Mouse (Mus musculus): Measurements from ENCODE around the gene Gnai2. TPM values are rescaled to one million over a fixed set of nuclear protein-coding genes. Genes with fewer than 3 reads are reported as not detected.

The Gnai2 gene
- total RNA-seq, 2 experiments from 2014 or later = 221 to 245 TPM

- no peak for DNase-seq
Observed at GRCm38 (mm10) chr9:107611456-107612190, 23.5 kb downstream of the Gnai2 start.

- DNase-seq = no peak
Observed at GRCm38 (mm10) chr9:107609433-107609830, 25.7 kb downstream of the Gnai2 start.

- DNase-seq = peak in 1 of 2 experiments; percentile 55
Observed at GRCm38 (mm10) chr9:107608741-107609432, 26.3 kb downstream of the Gnai2 start, which contains the start of gene Sema3b. Gene Sema3b (minus strand): TSS chr9:107609229.

GRCm38 (mm10) chr9:107607653-107608245, 27.4 kb downstream of the Gnai2 start:
- DNase-seq = no peak

- DNase-seq = no peak
Observed at GRCm38 (mm10) chr9:107607036-107607435, 28.1 kb downstream of the Gnai2 start.

- DNase-seq = no peak
Observed at GRCm38 (mm10) chr9:107606591-107606990, 28.6 kb downstream of the Gnai2 start.

- DNase-seq = peak; percentile 61 to 65
Observed at GRCm38 (mm10) chr9:107605041-107605661, 30.0 kb downstream of the Gnai2 start.

GRCm38 (mm10) chr9:107603251-107603650, 31.9 kb downstream of the Gnai2 start:
- no peak for DNase-seq

GRCm38 (mm10) chr9:107602068-107602648, 33.0 kb downstream of the Gnai2 start:
- DNase-seq = peak; percentile 93 to 94

- no peak for DNase-seq
Observed at GRCm38 (mm10) chr9:107601275-107601674, 33.9 kb downstream of the Gnai2 start.

- DNase-seq = no peak
Observed at GRCm38 (mm10) chr9:107600745-107601144, 34.4 kb downstream of the Gnai2 start.

- no peak for DNase-seq
Observed at GRCm38 (mm10) chr9:107599842-107600241, 35.3 kb downstream of the Gnai2 start.

GRCm38 (mm10) chr9:107599433-107599832, 35.7 kb downstream of the Gnai2 start:
- no peak for DNase-seq

- no peak for DNase-seq
Observed at GRCm38 (mm10) chr9:107598385-107598784, 36.8 kb downstream of the Gnai2 start.

- DNase-seq = peak in 1 of 2 experiments; percentile 41
Observed at GRCm38 (mm10) chr9:107596619-107597569, 38.3 kb downstream of the Gnai2 start.

- DNase-seq = no peak
Observed at GRCm38 (mm10) chr9:107594281-107595062, 40.7 kb downstream of the Gnai2 start.

GRCm38 (mm10) chr9:107593101-107593976, 41.8 kb downstream of the Gnai2 start:
- DNase-seq = no peak

- DNase-seq = no peak
Observed at GRCm38 (mm10) chr9:107590773-107591060, 44.5 kb downstream of the Gnai2 start.

- no peak for DNase-seq
Observed at GRCm38 (mm10) chr9:107590058-107590772, 45.0 kb downstream of the Gnai2 start.
